Mouse (Mus musculus) stomach, postnatal 0 days (tissue): ENCODE results near the gene Kdm2b. TPM values are rescaled to one million over a fixed set of nuclear protein-coding genes. Genes with fewer than 3 reads are reported as not detected.

Experiments
- ATAC-seq: fragments of 200-750 bp; cut with Nextera tagmentation; 2 replicates; pipeline ENCODE4 v1.8.0; 2017; ENCODE audit not compliant: low FRiP score, low TSS enrichment
- DNase-seq: peaks from one replicate; pipeline ENCODE4 v3.0.0-alpha.2; 2016; ENCODE audit warnings: low spot score
- H3K27ac ChIP-seq: fragments of 300-500 bp; sonication (generic); replicated peaks from 2 replicates; pipeline ENCODE4 v1.5.1; 2014; ENCODE audit warnings: mild to moderate bottlenecking, control low read depth
- H3K27me3 ChIP-seq: fragments of 300-500 bp; sonication (generic); 2 replicates; pipeline ENCODE4 v1.6.1; 2014; ENCODE audit warnings: low read length; ENCODE audit not compliant: control insufficient read depth, insufficient read depth
- H3K36me3 ChIP-seq: fragments of 300-500 bp; sonication (generic); 2 replicates; pipeline ENCODE4 v1.6.1; 2014; ENCODE audit warnings: low read length, mixed read lengths; ENCODE audit not compliant: control insufficient read depth, insufficient read depth
- H3K4me1 ChIP-seq: fragments of 300-500 bp; sonication (generic); replicated peaks from 2 replicates; pipeline ENCODE4 v1.6.1; 2014; ENCODE audit warnings: antibody characterized with exemption; ENCODE audit not compliant: control insufficient read depth, insufficient read depth
- H3K4me2 ChIP-seq: fragments of 300-500 bp; sonication (generic); replicated peaks from 2 replicates; pipeline ENCODE4 v1.6.1; 2014; ENCODE audit warnings: low read depth, mild to moderate bottlenecking, control low read depth, moderate library complexity
- H3K4me3 ChIP-seq: fragments of 300-500 bp; sonication (generic); 2 replicates; pipeline ENCODE4 v1.5.1; 2014; ENCODE audit warnings: low read depth, low read length, control low read depth
- H3K9ac ChIP-seq: fragments of 300-500 bp; sonication (generic); 2 replicates; pipeline ENCODE4 v1.6.1; 2014; ENCODE audit warnings: mild to moderate bottlenecking, low read length, control low read depth, mixed read lengths
- H3K9me3 ChIP-seq: fragments of 300-500 bp; sonication (generic); 2 replicates; pipeline ENCODE4 v1.6.1; 2016; ENCODE audit warnings: low read length; ENCODE audit not compliant: control insufficient read depth
- CTCF ChIP-seq: IDR thresholded peaks from 2 replicates; pipeline ENCODE4 v1.5.1; 2016; ENCODE audit warnings: antibody characterized with exemption, low read depth, mild to moderate bottlenecking, moderate library complexity
- EP300 ChIP-seq: optimal IDR thresholded peaks from 2 replicates; pipeline ENCODE3; 2016; ENCODE audit warnings: antibody characterized with exemption
- WGBS: fragments of 180-500 bp; shearing (Covaris S2); extraction: QIAGEN DNeasy Blood & Tissue Kit; methylation state at CpG from one replicate; pipeline ENCODE4 v1.1.7; 2014; 5-methylcytosine and 5-hydroxymethylcytosine counted together
- polyA plus RNA-seq: library from polyadenylated mRNA; unstranded; fragments of >200 nt; fragmentation: Nextera tagmentation; extraction: Ambion mirVana; gene quantifications from 2 replicates; pipeline ENCODE4 v1.2.1, GENCODE M21; 2015

Kdm2b gene
- polyA plus RNA-seq, 1 experiment from 2014 or later: 15.5 TPM

DNA sequence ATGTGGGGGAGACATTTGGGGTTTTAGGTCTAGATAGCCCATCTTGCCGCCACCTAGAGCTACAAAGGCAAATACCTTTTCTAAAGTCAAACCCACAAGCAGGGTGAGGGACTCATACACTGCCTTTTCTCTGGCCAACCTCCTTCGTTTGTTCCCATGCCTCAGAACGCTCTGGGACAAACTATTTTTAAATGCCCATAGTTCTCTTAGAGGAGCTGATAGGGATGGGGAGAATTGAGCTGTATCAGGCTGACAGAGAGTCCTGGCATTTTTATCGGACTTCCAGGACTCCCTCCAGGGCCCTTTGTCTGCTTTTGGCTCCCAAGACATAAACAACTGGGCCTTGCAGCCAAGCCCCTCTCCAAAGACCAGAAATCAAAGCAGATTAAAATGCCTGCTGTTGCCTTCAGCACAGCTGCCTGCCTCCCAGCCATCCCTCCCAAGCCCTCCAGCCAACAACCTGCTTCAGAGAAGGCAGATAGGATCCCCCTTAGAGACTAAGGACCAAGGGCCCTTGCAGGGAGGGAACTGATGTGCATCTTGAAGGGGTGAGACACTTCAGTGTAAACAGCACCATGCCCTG, 51.6 kb downstream of the Kdm2b start:
- Histone ChIP-seq H3K4me2 (no peak overlapping the region), H3K4me3 (no peak overlapping the region), H3K9ac (peak overlapping the region; percentile 13; the same call in 1 of the 2 replicates), H3K4me1 (no peaks in the 10 kb centered on the region), H3K36me3 (no peaks in the 10 kb centered on the region; the same call in 1 of the 2 replicates), H3K9me3 (no peaks in the 10 kb centered on the region), H3K27me3 (no peaks in the 10 kb centered on the region), H3K27ac (0 out of 2 replicates have a peak overlapping the region, but pooled peaks have one; percentile 8)
- 53% methylated on average over 4 of the region's 4 CpGs for WGBS
- ATAC-seq (no peak), DNase-seq (no peak)
- no peak for TF ChIP-seq CTCF

GRCm38 (mm10) chr5:122937031-122937430, 52.6 kb downstream of the Kdm2b start:
- Histone ChIP-seq H3K27ac (no peak overlapping the region), H3K9ac (no peak overlapping the region), H3K4me2 (no peak overlapping the region), H3K27me3 (no peaks in the 10 kb centered on the region), H3K4me1 (no peaks in the 10 kb centered on the region), H3K36me3 (no peaks in the 10 kb centered on the region; the same call in 1 of the 2 replicates), H3K4me3 (no peak overlapping the region), H3K9me3 (no peaks in the 10 kb centered on the region)
- TF ChIP-seq EP300 (no peak), CTCF (no peak)
- ATAC-seq (no peak), DNase-seq (no peak)
- 76% methylated on average over 6 of the region's 6 CpGs for WGBS

GRCm38 (mm10) chr5:122935810-122936209, 53.8 kb downstream of the Kdm2b start:
- H3K27ac ChIP-seq: no peak overlapping the region

GRCm38 (mm10) chr5:122930991-122931390, 58.6 kb downstream of the Kdm2b start:
- Histone ChIP-seq H3K4me3 (no peak overlapping the region), H3K4me1 (no peaks in the 10 kb centered on the region), H3K9me3 (no peaks in the 10 kb centered on the region), H3K9ac (no peak overlapping the region), H3K36me3 (no peaks in the 10 kb centered on the region; the same call in 1 of the 2 replicates), H3K27me3 (no peaks in the 10 kb centered on the region), H3K4me2 (no peak overlapping the region), H3K27ac (no peak overlapping the region)
- ATAC-seq (no peak), DNase-seq (peak; percentile 64)
- 41% methylated on average over 7 of the region's 7 CpGs for WGBS
- no peak for TF ChIP-seq CTCF
- no peak for TF ChIP-seq EP300

More at GRCm38 (mm10) chr5:122935810-122936209, 53.8 kb downstream of the Kdm2b start:
- DNase-seq (no peak), ATAC-seq (no peak)
- H3K27me3 ChIP-seq: no peaks in the 10 kb centered on the region
- H3K36me3 ChIP-seq: no peaks in the 10 kb centered on the region; the same call in 1 of the 2 replicates
- no peak overlapping the region for H3K4me2 ChIP-seq
- no peak overlapping the region for H3K4me3 ChIP-seq
- 93% methylated on average over 4 of the region's 4 CpGs for WGBS
- no peaks in the 10 kb centered on the region for H3K9me3 ChIP-seq
- H3K4me1 ChIP-seq: no peaks in the 10 kb centered on the region
- TF ChIP-seq CTCF (peak; percentile 48), EP300 (no peak)
- H3K9ac ChIP-seq: no peak overlapping the region

- Histone ChIP-seq H3K9me3 (no peaks in the 10 kb centered on the region), H3K9ac (no peak overlapping the region), H3K27me3 (no peaks in the 10 kb centered on the region), H3K36me3 (no peaks in the 10 kb centered on the region), H3K4me1 (no peaks in the 10 kb centered on the region), H3K4me2 (no peak overlapping the region), H3K27ac (0 out of 2 replicates have a peak overlapping the region, but pooled peaks have one; percentile 24), H3K4me3 (no peak overlapping the region)
- ATAC-seq: peak; percentile 64
- WGBS: 59% methylated on average over 3 of the region's 3 CpGs
- DNase-seq: peak; percentile 40
- TF ChIP-seq CTCF: no peak
- TF ChIP-seq EP300: no peak
Measured at GRCm38 (mm10) chr5:122928293-122928692, 61.3 kb downstream of the Kdm2b start.

DNA sequence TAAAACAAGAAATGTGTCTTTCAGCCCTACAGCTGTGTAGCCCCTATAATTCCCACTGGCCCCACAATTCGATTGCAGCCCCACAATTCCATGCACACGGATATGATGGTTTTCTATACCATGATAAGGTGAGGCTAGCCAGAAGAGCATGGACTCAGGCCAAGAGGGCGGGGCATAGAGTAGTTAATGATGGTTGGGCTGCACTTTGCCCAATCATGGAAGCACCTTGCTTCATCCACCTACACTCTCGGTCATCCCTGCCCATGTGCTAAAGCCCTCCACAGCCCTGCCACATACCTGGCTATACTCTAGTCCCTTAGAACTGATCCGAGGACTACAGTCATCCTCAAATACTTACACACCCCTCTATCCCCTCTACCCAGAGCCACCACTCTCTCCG, 61.9 kb downstream of the Kdm2b start:
- no peak overlapping the region for H3K4me2 ChIP-seq
- no peaks in the 10 kb centered on the region for H3K9me3 ChIP-seq
- no peaks in the 10 kb centered on the region for H3K4me1 ChIP-seq
- no peak overlapping the region for H3K4me3 ChIP-seq
- ATAC-seq (peak; percentile 60; the same call in 1 of the 2 replicates), DNase-seq (peak; percentile 54)
- 69% methylated on average over 6 of the region's 6 CpGs for WGBS
- H3K9ac ChIP-seq: no peak overlapping the region
- H3K27ac ChIP-seq: no peak overlapping the region
- TF ChIP-seq CTCF: no peak
- no peak for TF ChIP-seq EP300
- no peaks in the 10 kb centered on the region for H3K27me3 ChIP-seq
- H3K36me3 ChIP-seq: no peaks in the 10 kb centered on the region
